In genomic region chr11:54127397-54127796, GRCm38 (mm10) we compare ENCODE assay signal across 13 mouse cellular contexts. TPM values are rescaled to one million over a fixed set of nuclear protein-coding genes. Genes with fewer than 3 reads are reported as not detected.
A peak's percentile ranks its signal among the peaks of the same experiment; 100 is the strongest.
DNase-seq lines count a peak whose midpoint lies in the region; ATAC-seq lines count a peak whose summit lies in the region.
"Had no signal": no experiment of that assay in that cellular context is flagged by ENCODE, and none has a peak within 500 bp of the region (broad histone marks: within the 10 kb centered on the region; RNA-seq: fewer than 3 reads in every experiment).

No protein-coding gene starts in this region.

- H3K36me3 ChIP-seq in heart, embryonic 10.5 days: peaks cover 37% of the 10 kb centered on the region
- H3K36me3 ChIP-seq in lung, embryonic 15.5 days: no peaks in the 10 kb centered on the region
- no peaks in the 10 kb centered on the region for H3K36me3 ChIP-seq in liver, embryonic 13.5 days
- H3K36me3 ChIP-seq: midbrain, embryonic 15.5 days had no signal

- no peak for DNase-seq in heart, embryonic 10.5 days (ENCODE audit: low spot score)
- no peak for DNase-seq in heart, adult 9 months (ENCODE audit: low spot score in 2 of 2)
- DNase-seq in lung, postnatal 10 days: no peak
- no peak for DNase-seq in liver, embryonic 13.5 days
- DNase-seq in ovary, adult 18-20 months (ENCODE audit: low spot score): no peak
- DNase-seq in T-cell, adult 2 months (ENCODE audit: low spot score): no peak
- DNase-seq: left cerebral cortex, postnatal 4 days; right cerebral cortex, postnatal 4 days had no signal

- no peaks in the 10 kb centered on the region for H3K9me3 ChIP-seq in heart, embryonic 10.5 days
- H3K9me3 ChIP-seq in lung, embryonic 15.5 days: no peaks in the 10 kb centered on the region
- H3K9me3 ChIP-seq in liver, embryonic 13.5 days (replicated peaks): no peaks in the 10 kb centered on the region
- H3K9me3 ChIP-seq: hindbrain, embryonic 13.5 days; midbrain, embryonic 15.5 days; stomach, embryonic 15.5 days had no signal

- 34% methylated on average over 2 of the region's 2 CpGs for WGBS in heart, embryonic 10.5 days
- 69% methylated on average over 2 of the region's 2 CpGs for WGBS in lung, embryonic 15.5 days
- 24% methylated on average over 2 of the region's 2 CpGs for WGBS in liver, embryonic 13.5 days (ENCODE audit: insufficient replicate concordance)

- H3K27ac ChIP-seq in heart, embryonic 10.5 days: peak overlapping the region; percentile 69
- peak overlapping the region; percentile 41; the same call in 1 of the 2 replicates for H3K27ac ChIP-seq in lung, embryonic 15.5 days
- peak overlapping the region; percentile 56 for H3K27ac ChIP-seq in liver, embryonic 13.5 days
- H3K27ac ChIP-seq: stomach, embryonic 15.5 days had no signal

- H3K4me3 ChIP-seq in heart, embryonic 10.5 days: no peak overlapping the region
- no peak overlapping the region for H3K4me3 ChIP-seq in lung, embryonic 15.5 days
- peak overlapping the region; percentile 38 for H3K4me3 ChIP-seq in liver, embryonic 13.5 days (replicated peaks)
- H3K4me3 ChIP-seq: hindbrain, embryonic 13.5 days; midbrain, embryonic 15.5 days; stomach, embryonic 15.5 days had no signal

- no peaks in the 10 kb centered on the region for H3K27me3 ChIP-seq in heart, embryonic 10.5 days (ENCODE audit: insufficient read depth, poor library complexity, severe bottlenecking)
- H3K27me3 ChIP-seq in lung, embryonic 15.5 days: no peaks in the 10 kb centered on the region
- H3K27me3 ChIP-seq in liver, embryonic 13.5 days: no peaks in the 10 kb centered on the region
- H3K27me3 ChIP-seq: hindbrain, embryonic 13.5 days; midbrain, embryonic 15.5 days; stomach, embryonic 15.5 days had no signal

- no peak for ATAC-seq in lung, embryonic 15.5 days (ENCODE audit: borderline replicate concordance, extremely low read depth, low FRiP score, low TSS enrichment)
- peak; percentile 60; the same call in 1 of the 2 replicates for ATAC-seq in liver, embryonic 13.5 days (ENCODE audit: low read depth)
- ATAC-seq: activated CD4-positive, CD25-positive, alpha-beta regulatory T cell, adult 4 months; midbrain, embryonic 15.5 days had no signal

- no peak overlapping the region for H3K9ac ChIP-seq in lung, embryonic 15.5 days
- H3K9ac ChIP-seq in liver, embryonic 13.5 days: no peak overlapping the region; the same call in 1 of the 2 replicates
- H3K9ac ChIP-seq: midbrain, embryonic 15.5 days; stomach, embryonic 15.5 days had no signal

- H3K4me2 ChIP-seq in lung, embryonic 15.5 days: 0 out of 2 replicates have a peak overlapping the region, but pooled peaks have one; percentile 31
- peak overlapping the region; percentile 58 for H3K4me2 ChIP-seq in liver, embryonic 13.5 days
- H3K4me2 ChIP-seq: hindbrain, embryonic 13.5 days had no signal

- H3K4me1 ChIP-seq in heart, embryonic 10.5 days: peaks cover 19% of the 10 kb centered on the region
- H3K4me1 ChIP-seq in lung, embryonic 15.5 days: peaks cover 17% of the 10 kb centered on the region
- H3K4me1 ChIP-seq in liver, embryonic 13.5 days (replicated peaks): peaks cover 17% of the 10 kb centered on the region

RNA-seq across cellular contexts. Expression of gene P4ha2, which starts 27.5 kb away (rescaled TPM):
- polyA plus RNA-seq in heart, embryonic 10.5 days (2016; fragmentation: Nextera tagmentation; extraction: Ambion mirVana): 57.7 and 69.0 TPM in 2 replicates
- polyA plus RNA-seq in lung, embryonic 15.5 days (2015; fragmentation: Nextera tagmentation; extraction: Ambion mirVana): 37.7 and 38.4 TPM in 2 replicates
- polyA plus RNA-seq in liver, embryonic 13.5 days (2015; fragmentation: Nextera tagmentation; extraction: Ambion mirVana): 4.1 and 4.4 TPM in 2 replicates
- polyA plus RNA-seq: activated CD4-positive, CD25-positive, alpha-beta regulatory T cell, adult 4 months had no signal

RNA-seq across cellular contexts. Expression of gene Pdlim4, which starts 58.6 kb away (rescaled TPM):
- polyA plus RNA-seq in heart, embryonic 10.5 days (2016; fragmentation: Nextera tagmentation; extraction: Ambion mirVana): 12.9 and 27.8 TPM in 2 replicates
- 13.0 and 16.4 TPM in 2 replicates for polyA plus RNA-seq in lung, embryonic 15.5 days (2015; fragmentation: Nextera tagmentation; extraction: Ambion mirVana)
- polyA plus RNA-seq in liver, embryonic 13.5 days (2015; fragmentation: Nextera tagmentation; extraction: Ambion mirVana): 3.1 TPM in 2 replicates
